Mouse (Mus musculus) stomach, postnatal 0 days (tissue): ENCODE results near the gene Foxl2. TPM values are rescaled to one million over a fixed set of nuclear protein-coding genes. Genes with fewer than 3 reads are reported as not detected.
A peak's percentile ranks its signal among the peaks of the same experiment; 100 is the strongest.

Source experiments
- ATAC-seq: fragments of 200-750 bp; cut with Nextera tagmentation; 2 replicates; pipeline ENCODE4 v1.8.0; 2017; ENCODE audit not compliant: low FRiP score, low TSS enrichment
- DNase-seq: peaks from one replicate; pipeline ENCODE4 v3.0.0-alpha.2; 2016; ENCODE audit warnings: low spot score
- H3K27ac ChIP-seq: fragments of 300-500 bp; sonication (generic); replicated peaks from 2 replicates; pipeline ENCODE4 v1.5.1; 2014; ENCODE audit warnings: mild to moderate bottlenecking, control low read depth
- H3K27me3 ChIP-seq: fragments of 300-500 bp; sonication (generic); 2 replicates; pipeline ENCODE4 v1.6.1; 2014; ENCODE audit warnings: low read length; ENCODE audit not compliant: control insufficient read depth, insufficient read depth
- H3K36me3 ChIP-seq: fragments of 300-500 bp; sonication (generic); 2 replicates; pipeline ENCODE4 v1.6.1; 2014; ENCODE audit warnings: low read length, mixed read lengths; ENCODE audit not compliant: control insufficient read depth, insufficient read depth
- H3K4me1 ChIP-seq: fragments of 300-500 bp; sonication (generic); replicated peaks from 2 replicates; pipeline ENCODE4 v1.6.1; 2014; ENCODE audit warnings: antibody characterized with exemption; ENCODE audit not compliant: control insufficient read depth, insufficient read depth
- H3K4me2 ChIP-seq: fragments of 300-500 bp; sonication (generic); replicated peaks from 2 replicates; pipeline ENCODE4 v1.6.1; 2014; ENCODE audit warnings: low read depth, mild to moderate bottlenecking, control low read depth, moderate library complexity
- H3K4me3 ChIP-seq: fragments of 300-500 bp; sonication (generic); 2 replicates; pipeline ENCODE4 v1.5.1; 2014; ENCODE audit warnings: low read depth, low read length, control low read depth
- H3K9ac ChIP-seq: fragments of 300-500 bp; sonication (generic); 2 replicates; pipeline ENCODE4 v1.6.1; 2014; ENCODE audit warnings: mild to moderate bottlenecking, low read length, control low read depth, mixed read lengths
- H3K9me3 ChIP-seq: fragments of 300-500 bp; sonication (generic); 2 replicates; pipeline ENCODE4 v1.6.1; 2016; ENCODE audit warnings: low read length; ENCODE audit not compliant: control insufficient read depth
- CTCF ChIP-seq: IDR thresholded peaks from 2 replicates; pipeline ENCODE4 v1.5.1; 2016; ENCODE audit warnings: antibody characterized with exemption, low read depth, mild to moderate bottlenecking, moderate library complexity
- EP300 ChIP-seq: optimal IDR thresholded peaks from 2 replicates; pipeline ENCODE3; 2016; ENCODE audit warnings: antibody characterized with exemption
- WGBS: fragments of 180-500 bp; shearing (Covaris S2); extraction: QIAGEN DNeasy Blood & Tissue Kit; methylation state at CpG from one replicate; pipeline ENCODE4 v1.1.7; 2014; 5-methylcytosine and 5-hydroxymethylcytosine counted together
- polyA plus RNA-seq: library from polyadenylated mRNA; unstranded; fragments of >200 nt; fragmentation: Nextera tagmentation; extraction: Ambion mirVana; gene quantifications from 2 replicates; pipeline ENCODE4 v1.2.1, GENCODE M21; 2015

Foxl2 gene
- polyA plus RNA-seq, 1 experiment from 2014 or later, result not detected

DNA sequence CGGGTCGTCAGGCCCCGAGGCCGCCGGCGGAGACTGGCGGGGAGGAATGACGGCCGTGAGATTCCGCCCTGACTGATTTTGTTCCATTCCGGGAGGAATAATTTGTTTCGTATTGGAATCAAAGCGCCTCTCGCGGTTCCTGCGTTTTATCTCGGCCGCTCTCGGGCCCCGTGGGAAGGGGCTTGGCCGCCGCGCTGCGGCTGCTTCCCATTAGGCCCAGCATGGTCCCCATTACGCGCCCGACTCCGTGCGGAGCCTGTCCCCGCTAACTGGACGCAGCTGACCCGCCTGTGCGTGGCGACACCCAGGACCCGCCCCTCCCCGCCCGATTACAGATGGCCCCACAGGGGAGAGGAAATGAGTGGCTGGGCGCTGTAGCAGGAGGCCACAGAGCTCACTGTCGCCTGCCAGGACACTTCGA, 18.0 kb downstream of the Foxl2 start:
- peak overlapping the region; percentile 50 for H3K4me2 ChIP-seq
- TF ChIP-seq CTCF, result no peak
- TF ChIP-seq EP300, result no peak
- no peak overlapping the region for H3K9ac ChIP-seq
- DNase-seq (no peak), ATAC-seq (0 out of 2 replicates have a peak, but pooled peaks have one; percentile 24)
- under 1% methylated on average over 40 of the region's 40 CpGs for WGBS
- H3K9me3 ChIP-seq, result no peaks in the 10 kb centered on the region
- H3K36me3 ChIP-seq, result no peaks in the 10 kb centered on the region
- H3K4me3 ChIP-seq, result peak overlapping the region; percentile 29
- no peaks in the 10 kb centered on the region for H3K4me1 ChIP-seq
- H3K27me3 ChIP-seq, result peaks cover 17% of the 10 kb centered on the region
- no peak overlapping the region for H3K27ac ChIP-seq

DNA sequence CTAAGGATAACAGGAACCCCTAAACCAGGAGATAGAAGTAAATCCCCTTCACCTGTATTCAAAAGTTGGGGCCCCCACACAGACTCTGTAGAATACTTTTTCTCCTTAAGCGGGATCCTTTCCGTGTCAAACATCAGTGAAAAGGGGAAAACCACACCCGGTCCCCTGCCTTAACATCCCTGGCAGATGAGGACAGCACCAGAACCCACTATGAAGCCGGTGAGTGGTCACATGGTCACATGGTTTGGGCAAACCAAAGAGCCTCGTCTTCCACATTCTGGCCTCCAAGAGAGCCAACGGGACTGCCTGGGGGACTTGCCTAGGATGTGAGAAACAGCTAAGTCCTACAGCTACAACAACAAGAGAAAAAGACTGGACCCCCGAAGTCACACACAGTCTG, 18.5 kb downstream of the Foxl2 start:
- Histone ChIP-seq H3K9me3 (no peaks in the 10 kb centered on the region), H3K4me3 (peak overlapping the region; percentile 29), H3K27ac (no peak overlapping the region), H3K4me1 (no peaks in the 10 kb centered on the region), H3K36me3 (no peaks in the 10 kb centered on the region), H3K4me2 (peak overlapping the region; percentile 50), H3K9ac (no peak overlapping the region), H3K27me3 (peaks cover 17% of the 10 kb centered on the region)
- WGBS, result 7% methylated on average over 7 of the region's 7 CpGs
- ATAC-seq, result no peak
- no peak for TF ChIP-seq EP300
- no peak for TF ChIP-seq CTCF
- no peak for DNase-seq

DNA sequence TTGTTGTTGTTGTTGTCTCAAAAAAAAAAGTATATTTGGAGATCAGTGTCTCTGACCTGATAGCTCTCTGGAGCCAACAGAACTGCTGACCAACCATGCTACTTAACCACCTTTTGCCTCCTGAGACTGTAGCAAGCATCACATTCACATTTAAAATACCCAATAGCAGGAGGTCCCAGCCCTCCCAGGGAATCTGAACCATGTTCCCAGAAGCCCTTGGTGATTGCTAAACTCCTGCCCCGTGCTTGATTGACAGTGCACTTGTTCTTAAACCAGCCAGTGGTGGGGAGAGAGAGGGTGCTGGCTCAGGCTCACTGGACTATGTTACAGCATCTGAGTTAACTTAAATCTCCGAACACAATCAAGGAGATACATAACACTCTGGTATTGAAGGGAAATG, 19.8 kb downstream of the Foxl2 start:
- ATAC-seq, result no peak
- WGBS, result 35% methylated on average over 2 of the region's 2 CpGs
- TF ChIP-seq CTCF, result no peak
- no peak for TF ChIP-seq EP300
- no peaks in the 10 kb centered on the region for H3K36me3 ChIP-seq
- no peak overlapping the region for H3K9ac ChIP-seq
- no peak for DNase-seq
- H3K4me1 ChIP-seq, result no peaks in the 10 kb centered on the region
- H3K4me2 ChIP-seq, result no peak overlapping the region
- no peak overlapping the region for H3K4me3 ChIP-seq
- no peak overlapping the region for H3K27ac ChIP-seq
- peaks cover 17% of the 10 kb centered on the region for H3K27me3 ChIP-seq
- H3K9me3 ChIP-seq, result no peaks in the 10 kb centered on the region

DNA sequence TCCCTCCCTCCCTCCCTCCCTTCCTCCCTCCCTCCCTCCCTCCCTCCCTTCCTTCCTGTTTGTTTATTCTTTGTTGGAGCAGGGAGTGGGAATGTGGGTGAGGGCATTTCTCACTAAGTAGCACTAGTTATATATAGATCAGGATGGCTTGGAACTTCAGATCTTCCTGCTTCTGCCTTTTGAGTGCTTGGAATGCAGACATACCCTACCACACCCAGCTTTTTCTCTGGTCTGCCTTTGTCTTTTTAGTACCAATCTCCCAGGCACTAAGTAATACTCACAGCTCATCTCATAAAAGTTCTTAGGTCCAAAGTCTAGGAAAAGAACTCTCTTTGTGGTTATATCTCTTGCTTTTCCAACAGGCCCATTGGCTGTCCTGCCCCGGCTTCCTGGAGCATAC, 21.0 kb downstream of the Foxl2 start:
- no peak overlapping the region for H3K27ac ChIP-seq
- peaks cover 17% of the 10 kb centered on the region for H3K27me3 ChIP-seq
- no peak overlapping the region for H3K4me3 ChIP-seq
- H3K9me3 ChIP-seq, result no peaks in the 10 kb centered on the region
- no peaks in the 10 kb centered on the region for H3K4me1 ChIP-seq
- no peak overlapping the region for H3K4me2 ChIP-seq
- ATAC-seq (no peak), DNase-seq (no peak)
- no peaks in the 10 kb centered on the region for H3K36me3 ChIP-seq
- no peak overlapping the region for H3K9ac ChIP-seq
- TF ChIP-seq EP300, result no peak
- TF ChIP-seq CTCF, result no peak
- 96% methylated on average over 1 of the region's 1 CpGs for WGBS

DNA sequence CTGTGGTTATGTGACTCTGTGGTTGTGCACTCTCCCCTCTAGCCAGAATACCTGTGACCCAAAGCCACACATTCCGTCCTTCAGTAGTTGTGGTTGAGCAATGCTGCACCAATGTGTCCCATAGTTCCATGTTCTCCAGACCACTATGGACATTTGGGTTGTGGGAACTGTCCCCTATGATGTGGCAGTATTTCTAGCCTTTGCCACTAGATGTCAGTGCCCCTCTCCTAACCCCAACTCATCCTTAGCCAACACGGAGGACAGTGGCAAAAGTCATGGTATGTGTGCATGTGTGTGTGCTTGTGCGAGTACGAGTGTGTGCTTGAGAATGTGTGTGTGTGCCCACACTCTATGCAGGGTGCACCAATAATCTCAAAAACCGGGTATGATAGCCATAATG, 21.4 kb downstream of the Foxl2 start:
- Histone ChIP-seq H3K9me3 (no peaks in the 10 kb centered on the region), H3K27me3 (peaks cover 17% of the 10 kb centered on the region), H3K27ac (no peak overlapping the region), H3K4me3 (no peak overlapping the region), H3K4me1 (no peaks in the 10 kb centered on the region), H3K4me2 (no peak overlapping the region), H3K36me3 (no peaks in the 10 kb centered on the region), H3K9ac (no peak overlapping the region)
- ATAC-seq, result no peak
- no peak for DNase-seq
- TF ChIP-seq EP300 (no peak), CTCF (peak; percentile 60)
- 44% methylated on average over 5 of the region's 5 CpGs for WGBS

DNA sequence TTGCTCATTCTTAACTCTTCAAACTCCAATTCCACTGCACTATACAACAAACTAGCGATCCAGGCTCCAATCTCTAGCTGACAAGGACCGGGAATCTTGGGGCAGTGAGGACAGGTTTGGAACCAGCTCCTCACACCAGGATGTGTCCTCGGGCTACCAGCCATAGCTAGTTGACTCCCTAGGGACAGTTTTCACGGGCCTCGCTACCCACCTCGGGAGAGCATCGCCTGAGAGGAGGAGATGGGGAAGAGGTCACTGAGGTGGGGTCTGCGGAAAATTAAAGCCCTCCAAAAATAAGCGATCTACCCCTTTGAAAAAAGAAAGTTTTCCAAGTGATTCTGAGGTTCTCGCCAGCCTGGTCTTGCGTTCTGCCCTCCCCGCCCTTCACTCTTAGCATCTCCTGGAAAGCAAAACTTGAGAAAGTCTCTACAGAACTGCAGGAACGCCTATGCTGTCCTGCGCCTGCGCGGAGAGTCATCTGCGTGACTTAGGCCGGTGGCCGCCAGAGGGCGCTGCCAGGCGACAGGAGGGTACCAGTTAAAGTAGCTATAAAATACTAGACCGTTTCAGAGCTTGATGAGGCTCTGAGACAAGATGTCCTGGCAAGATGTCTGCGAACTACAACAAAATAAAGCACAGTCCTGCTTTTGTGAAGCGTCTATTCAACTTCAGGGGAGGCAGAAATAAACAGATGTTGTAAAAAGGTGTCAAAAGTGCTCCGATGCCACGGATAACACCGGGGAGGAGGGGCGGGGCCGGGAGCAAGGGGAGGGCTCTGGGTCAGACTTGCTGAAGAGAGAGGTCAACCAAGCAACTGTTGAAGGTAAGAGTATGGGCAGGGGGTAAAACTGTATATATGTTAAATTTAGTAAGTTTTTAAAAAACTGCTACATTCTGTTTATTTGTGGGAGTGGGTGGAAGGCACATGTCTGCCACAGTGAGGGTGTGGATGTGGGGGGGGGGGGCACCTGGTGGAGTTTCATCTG, 24.6 kb downstream of the Foxl2 start:
- H3K27me3 ChIP-seq, result peaks cover 3% of the 10 kb centered on the region
- no peaks in the 10 kb centered on the region for H3K4me1 ChIP-seq
- WGBS, result 6% methylated on average over 29 of the region's 29 CpGs
- no peak overlapping the region for H3K9ac ChIP-seq
- peak overlapping the region; percentile 29; the same call in 1 of the 2 replicates for H3K4me2 ChIP-seq
- ATAC-seq (peak; percentile 80), DNase-seq (peak; percentile 91)
- no peak overlapping the region for H3K27ac ChIP-seq
- H3K4me3 ChIP-seq, result no peak overlapping the region
- no peaks in the 10 kb centered on the region for H3K36me3 ChIP-seq
- TF ChIP-seq CTCF (peak; percentile 97), EP300 (no peak)
- no peaks in the 10 kb centered on the region for H3K9me3 ChIP-seq
